Mouse (Mus musculus): ENCODE measurements around the gene 6430531B16Rik.
A peak's percentile ranks its signal among the peaks of the same experiment; 100 is the strongest.

Gene 6430531B16Rik

GRCm38 (mm10) chr7:139970216-139970919, 8.2 kb downstream of the 6430531B16Rik start:
- no peak for DNase-seq

GRCm38 (mm10) chr7:139969348-139970130, 9.0 kb downstream of the 6430531B16Rik start:
- peak; percentile 86 to 93 for DNase-seq

GRCm38 (mm10) chr7:139968428-139968827, 10.1 kb downstream of the 6430531B16Rik start:
- DNase-seq, result no peak

- no peak for DNase-seq
Observed at GRCm38 (mm10) chr7:139967175-139967574, 11.4 kb downstream of the 6430531B16Rik start.

- DNase-seq, result no peak
Observed at GRCm38 (mm10) chr7:139963814-139964213, 14.7 kb downstream of the 6430531B16Rik start.

- DNase-seq, result no peak
Observed at GRCm38 (mm10) chr7:139961141-139961540, 17.4 kb downstream of the 6430531B16Rik start.

GRCm38 (mm10) chr7:139957958-139958357, 20.6 kb downstream of the 6430531B16Rik start:
- DNase-seq, result no peak

- DNase-seq, result no peak
Observed at GRCm38 (mm10) chr7:139957437-139957836, 21.1 kb downstream of the 6430531B16Rik start.

- DNase-seq, result no peak
Observed at GRCm38 (mm10) chr7:139956658-139957057, 21.9 kb downstream of the 6430531B16Rik start.

GRCm38 (mm10) chr7:139955505-139955904, 23.1 kb downstream of the 6430531B16Rik start:
- DNase-seq, result no peak

- DNase-seq, result no peak
Observed at GRCm38 (mm10) chr7:139951991-139952633, 26.4 kb downstream of the 6430531B16Rik start.

GRCm38 (mm10) chr7:139951079-139951478, 27.5 kb downstream of the 6430531B16Rik start:
- no peak for DNase-seq

GRCm38 (mm10) chr7:139950283-139950971, 28.1 kb downstream of the 6430531B16Rik start:
- DNase-seq, result no peak

- no peak for DNase-seq
Observed at GRCm38 (mm10) chr7:139949893-139950282, 28.7 kb downstream of the 6430531B16Rik start.

GRCm38 (mm10) chr7:139946032-139946431, 32.5 kb downstream of the 6430531B16Rik start:
- DNase-seq, result no peak

- no peak for DNase-seq
Observed at GRCm38 (mm10) chr7:139945516-139945915, 33.0 kb downstream of the 6430531B16Rik start.

- no peak for DNase-seq
Observed at GRCm38 (mm10) chr7:139944291-139945240, 34.0 kb downstream of the 6430531B16Rik start.

GRCm38 (mm10) chr7:139943674-139944281, 34.8 kb downstream of the 6430531B16Rik start, which contains the start of gene Utf1:
TSS of gene Utf1 (plus strand) at chr7:139943789.
- peak; percentile 38 to 52 for DNase-seq

GRCm38 (mm10) chr7:139940476-139941209, 37.9 kb downstream of the 6430531B16Rik start:
- DNase-seq, result no peak

- DNase-seq, result no peak
Observed at GRCm38 (mm10) chr7:139937810-139938209, 40.7 kb downstream of the 6430531B16Rik start.

Measured in cerebellum, postnatal 25 days (tissue).